Mouse (Mus musculus) liver, postnatal 0 days (tissue): ENCODE results near the gene Bloc1s6. TPM values are rescaled to one million over a fixed set of nuclear protein-coding genes. Genes with fewer than 3 reads are reported as not detected.
A peak's percentile ranks its signal among the peaks of the same experiment; 100 is the strongest.

ENCODE experiments used
- ATAC-seq: fragments of 200-750 bp; cut with Nextera tagmentation; 2 replicates; pipeline ENCODE4 v1.8.0; 2017; ENCODE audit warnings: mild to moderate bottlenecking, moderate library complexity
- DNase-seq: peaks from one replicate; pipeline ENCODE4 v3.0.0-alpha.2; 2016
- H3K27ac ChIP-seq: fragments of 300-500 bp; sonication (generic); 2 replicates; pipeline ENCODE4 v1.5.1; 2014; ENCODE audit warnings: antibody characterized with exemption, moderate library complexity, mild to moderate bottlenecking, low read depth
- H3K27me3 ChIP-seq: fragments of 300-500 bp; sonication (generic); 2 replicates; pipeline ENCODE4 v1.6.1; 2014; ENCODE audit warnings: low read length, control low read depth, mixed read lengths; ENCODE audit not compliant: insufficient read depth
- H3K36me3 ChIP-seq: fragments of 300-500 bp; sonication (generic); replicated peaks from 2 replicates; pipeline ENCODE4 v1.6.1; 2014; ENCODE audit warnings: mild to moderate bottlenecking, control low read depth, low read length, moderate library complexity, mixed read lengths; ENCODE audit not compliant: insufficient read depth
- H3K4me1 ChIP-seq: fragments of 300-500 bp; sonication (generic); 2 replicates; pipeline ENCODE4 v1.6.1; 2014; ENCODE audit warnings: antibody characterized with exemption, mild to moderate bottlenecking, control low read depth; ENCODE audit not compliant: insufficient read depth
- H3K4me2 ChIP-seq: fragments of 300-500 bp; sonication (generic); 2 replicates; pipeline ENCODE4 v1.6.1; 2014; ENCODE audit warnings: low read depth, mild to moderate bottlenecking, low read length, moderate library complexity, mixed read lengths
- H3K4me3 ChIP-seq: fragments of 300-500 bp; sonication (generic); 2 replicates; pipeline ENCODE4 v1.5.1; 2014; ENCODE audit warnings: low read depth, low read length
- H3K9ac ChIP-seq: fragments of 300-500 bp; sonication (generic); replicated peaks from 2 replicates; pipeline ENCODE4 v1.6.1; 2014; ENCODE audit warnings: mild to moderate bottlenecking, moderate library complexity
- H3K9me3 ChIP-seq: fragments of 300-500 bp; sonication (generic); 2 replicates; pipeline ENCODE4 v1.6.1; 2016; ENCODE audit warnings: mild to moderate bottlenecking, control low read depth, low read length, mixed read lengths
- CTCF ChIP-seq: sonication (generic); IDR thresholded peaks from 2 replicates; pipeline ENCODE4 v1.5.1; 2016; ENCODE audit warnings: antibody characterized with exemption, low read depth
- EP300 ChIP-seq: IDR thresholded peaks from 2 replicates; pipeline ENCODE4 v1.6.1; 2016; ENCODE audit warnings: antibody characterized with exemption, low read depth, mild to moderate bottlenecking
- WGBS: fragments of 180-500 bp; shearing (Covaris S2); extraction: QIAGEN DNeasy Blood & Tissue Kit; methylation state at CpG from one replicate; pipeline ENCODE4 v1.1.7; 2014; ENCODE audit not compliant: insufficient replicate concordance; 5-methylcytosine and 5-hydroxymethylcytosine counted together
- polyA plus RNA-seq: library from polyadenylated mRNA; unstranded; fragments of >200 nt; fragmentation: Nextera tagmentation; extraction: Ambion mirVana; gene quantifications from 2 replicates; pipeline ENCODE4 v1.2.1, GENCODE M21; 2015

The Bloc1s6 gene
- polyA plus RNA-seq, 1 experiment from 2014 or later = 13.4 TPM

DNA sequence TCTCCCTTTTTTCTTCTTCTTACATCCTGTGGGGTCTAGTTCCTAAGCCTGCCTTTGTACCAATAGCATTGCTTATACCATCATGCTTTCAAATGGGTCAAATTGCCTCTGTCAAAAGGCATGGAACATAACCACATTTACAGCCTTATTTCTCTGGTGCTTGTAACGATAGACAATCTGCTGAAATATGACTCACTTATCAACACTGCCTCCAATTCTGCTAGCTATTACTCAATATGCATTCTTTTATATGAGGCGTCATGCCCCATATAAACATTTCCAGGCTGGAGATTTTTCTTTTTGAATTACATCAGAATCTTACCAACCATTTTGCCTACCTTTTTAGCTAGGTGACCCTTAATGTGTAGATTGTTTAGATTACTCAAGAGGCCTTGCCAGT is 33.7 kb upstream of the Bloc1s6 start:
- ATAC-seq (no peak), DNase-seq (no peak)
- Histone ChIP-seq H3K4me3 (no peak overlapping the region), H3K9ac (no peak overlapping the region), H3K36me3 (no peaks in the 10 kb centered on the region), H3K27me3 (0 out of 2 replicates have a peak, but pooled peaks cover 13% of the 10 kb centered on the region), H3K4me1 (peaks cover 2% of the 10 kb centered on the region), H3K9me3 (no peaks in the 10 kb centered on the region), H3K27ac (no peak overlapping the region), H3K4me2 (no peak overlapping the region)
- WGBS = 66% methylated on average over 2 of the region's 2 CpGs
- TF ChIP-seq EP300 (no peak), CTCF (no peak)

- Histone ChIP-seq H3K9me3 (no peaks in the 10 kb centered on the region), H3K36me3 (no peaks in the 10 kb centered on the region), H3K4me3 (no peak overlapping the region), H3K27me3 (0 out of 2 replicates have a peak, but pooled peaks cover 6% of the 10 kb centered on the region), H3K4me1 (0 out of 2 replicates have a peak, but pooled peaks cover 2% of the 10 kb centered on the region), H3K27ac (no peak overlapping the region), H3K4me2 (no peak overlapping the region), H3K9ac (no peak overlapping the region)
- peak; percentile 21 for DNase-seq
- 42% methylated on average over 3 of the region's 3 CpGs for WGBS
- TF ChIP-seq CTCF = no peak
- no peak for TF ChIP-seq EP300
- ATAC-seq = no peak
These were observed 30.2 kb upstream of the Bloc1s6 start for GRCm38 (mm10) chr2:122708080-122708479.

GRCm38 (mm10) chr2:122709156-122709555 is 29.1 kb upstream of the Bloc1s6 start:
- DNase-seq (no peak), ATAC-seq (no peak)
- Histone ChIP-seq H3K9me3 (no peaks in the 10 kb centered on the region), H3K4me3 (no peak overlapping the region), H3K27me3 (no peaks in the 10 kb centered on the region), H3K4me2 (no peak overlapping the region), H3K36me3 (no peaks in the 10 kb centered on the region), H3K4me1 (0 out of 2 replicates have a peak, but pooled peaks cover 2% of the 10 kb centered on the region), H3K9ac (no peak overlapping the region), H3K27ac (no peak overlapping the region)
- WGBS = 71% methylated on average over 1 of the region's 1 CpGs
- no peak for TF ChIP-seq CTCF
- no peak for TF ChIP-seq EP300

- H3K36me3 ChIP-seq = no peaks in the 10 kb centered on the region
- WGBS = 25% methylated on average over 3 of the region's 3 CpGs
- no peak overlapping the region for H3K4me2 ChIP-seq
- no peak overlapping the region for H3K9ac ChIP-seq
- no peak overlapping the region for H3K27ac ChIP-seq
- no peaks in the 10 kb centered on the region for H3K27me3 ChIP-seq
- TF ChIP-seq EP300 (no peak), CTCF (no peak)
- no peak overlapping the region for H3K4me3 ChIP-seq
- DNase-seq (no peak), ATAC-seq (no peak)
- H3K4me1 ChIP-seq = 0 out of 2 replicates have a peak, but pooled peaks cover 2% of the 10 kb centered on the region
- H3K9me3 ChIP-seq = no peaks in the 10 kb centered on the region
These were observed 26.4 kb upstream of the Bloc1s6 start for GRCm38 (mm10) chr2:122711911-122712310.

DNA sequence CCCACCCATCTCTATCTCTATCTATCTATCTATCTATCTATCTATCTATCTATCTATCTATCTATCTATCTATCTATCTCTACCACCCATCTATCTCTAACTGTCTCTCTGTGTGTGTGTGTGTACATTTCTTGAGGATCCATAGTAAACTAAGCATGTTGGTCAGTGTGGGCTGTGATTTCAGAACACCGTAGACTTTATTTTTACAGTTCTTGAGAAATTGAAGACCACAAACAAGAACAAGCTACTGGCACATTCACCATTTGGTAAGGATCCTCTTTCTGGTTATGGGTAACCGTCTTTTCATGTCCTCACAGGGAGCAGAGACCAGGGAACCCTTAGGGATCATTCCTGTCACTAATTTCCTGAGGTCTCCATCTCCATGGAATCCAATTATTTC is 25.5 kb upstream of the Bloc1s6 start:
- H3K9ac ChIP-seq = no peak overlapping the region
- TF ChIP-seq CTCF (no peak), EP300 (no peak)
- no peaks in the 10 kb centered on the region for H3K27me3 ChIP-seq
- H3K36me3 ChIP-seq = no peaks in the 10 kb centered on the region
- no peak overlapping the region for H3K4me2 ChIP-seq
- H3K9me3 ChIP-seq = no peaks in the 10 kb centered on the region
- DNase-seq (no peak), ATAC-seq (no peak)
- 68% methylated on average over 2 of the region's 2 CpGs for WGBS
- no peak overlapping the region for H3K27ac ChIP-seq
- H3K4me3 ChIP-seq = no peak overlapping the region
- 0 out of 2 replicates have a peak, but pooled peaks cover 2% of the 10 kb centered on the region for H3K4me1 ChIP-seq

DNA sequence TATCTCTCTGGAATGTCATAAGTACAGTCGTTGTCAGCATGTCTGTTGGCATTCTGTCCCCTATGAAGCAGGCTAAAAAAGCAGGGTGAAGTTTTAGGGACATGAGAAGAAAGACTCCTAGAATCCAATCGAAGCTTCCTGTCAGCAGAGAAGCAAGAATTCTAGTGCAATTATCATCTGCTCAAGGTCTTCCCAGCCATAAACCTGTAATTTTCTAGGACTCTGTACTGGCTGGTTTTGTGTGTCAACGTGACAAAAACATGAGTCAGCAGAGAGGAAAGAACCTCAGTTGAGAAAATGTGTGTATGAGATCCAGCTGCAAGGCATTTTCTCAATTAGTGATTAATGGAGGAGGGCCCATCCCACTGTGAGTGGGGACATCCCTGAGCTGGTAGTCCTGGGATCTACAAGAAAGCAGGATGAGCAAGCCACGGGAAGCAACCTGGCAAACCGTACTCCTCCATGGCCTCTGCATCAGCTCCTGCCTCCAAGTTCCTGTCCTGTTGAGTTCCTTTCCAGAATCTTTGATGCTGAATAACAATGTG is 23.1 kb upstream of the Bloc1s6 start:
- no peaks in the 10 kb centered on the region for H3K27me3 ChIP-seq
- H3K9me3 ChIP-seq = no peaks in the 10 kb centered on the region
- no peak overlapping the region for H3K4me2 ChIP-seq
- no peak overlapping the region for H3K4me3 ChIP-seq
- H3K27ac ChIP-seq = no peak overlapping the region
- H3K36me3 ChIP-seq = no peaks in the 10 kb centered on the region
- 62% methylated on average over 5 of the region's 5 CpGs for WGBS
- no peak overlapping the region for H3K9ac ChIP-seq
- DNase-seq (no peak), ATAC-seq (no peak)
- no peaks in the 10 kb centered on the region for H3K4me1 ChIP-seq
- TF ChIP-seq CTCF = no peak
- no peak for TF ChIP-seq EP300
